Mouse (Mus musculus): ENCODE results near the gene Scaper. TPM values are rescaled to one million over a fixed set of nuclear protein-coding genes. Genes with fewer than 3 reads are reported as not detected.

The Scaper gene
- total RNA-seq, 1 experiment: 6.6 TPM

GRCm38 (mm10) chr9:55608701-55609531 is 329.0 kb downstream of the Scaper start:
- no peak for DNase-seq (ENCODE audit: low read depth, low spot score)
- no peaks in the 10 kb centered on the region for H3K36me3 ChIP-seq (ENCODE audit: control insufficient read depth, insufficient read depth, low read length, poor library complexity, severe bottlenecking)
- in situ Hi-C loops (cut with MboI; ENCODE audit: low sequenced_read_pairs in 2 of 2, unreplicated experiment in 2 of 2): no loop called here
- H3K9ac ChIP-seq (ENCODE audit: insufficient read depth, low read depth, low read length, poor library complexity, severe bottlenecking): no peak overlapping the region
- no peaks in the 10 kb centered on the region for H3K9me3 ChIP-seq (ENCODE audit: control insufficient read depth, insufficient read depth, low read depth, low read length)
- no peaks in the 10 kb centered on the region for H3K4me1 ChIP-seq (ENCODE audit: control insufficient read depth in 2 of 2, insufficient read depth in 2 of 2, low read length in 2 of 2, poor library complexity in 1 of 2)
- no peak overlapping the region for H3K4me3 ChIP-seq (ENCODE audit: insufficient read depth in 1 of 2, low read depth in 1 of 2, low read length in 2 of 2, poor library complexity in 1 of 2, severe bottlenecking in 1 of 2)
- TF ChIP-seq CHD2 (IDR thresholded peaks at IDR 0.05; ENCODE audit: low read depth, low read length) (no peak), HCFC1 (IDR thresholded peaks at IDR 0.05; ENCODE audit: borderline replicate concordance, insufficient read depth, low read length) (no peak), ZNF384 (IDR thresholded peaks at IDR 0.05; ENCODE audit: low read depth, low read length) (no peak), MAFK (IDR thresholded peaks at IDR 0.05; ENCODE audit: insufficient read depth, low read depth, low read length) (no peak), ZC3H11A (IDR thresholded peaks at IDR 0.05; ENCODE audit: borderline replicate concordance, low read depth, low read length) (no peak)
- H3K27ac ChIP-seq (ENCODE audit: insufficient read depth, low read depth, low read length, poor library complexity, severe bottlenecking): no peak overlapping the region

DNA sequence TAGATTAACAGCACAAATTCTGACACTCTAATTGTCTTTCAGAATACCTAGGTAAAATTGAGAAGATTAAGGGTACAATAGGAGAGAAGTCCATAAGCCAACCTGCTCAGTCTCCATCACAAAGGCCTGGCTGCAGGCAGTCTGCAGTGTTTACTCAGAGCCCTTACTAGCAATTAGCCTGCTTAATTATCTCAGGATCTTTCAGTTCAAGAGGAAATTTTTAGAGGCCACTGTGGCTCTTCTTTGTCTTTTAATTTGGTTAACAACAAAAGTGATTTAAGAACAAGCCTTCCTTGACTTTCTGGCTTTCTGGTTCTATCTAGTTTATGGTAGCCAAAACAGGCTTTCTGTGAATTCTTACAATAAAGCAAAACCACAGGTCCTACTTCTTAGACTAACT is 339.3 kb downstream of the Scaper start:
- H3K27ac ChIP-seq (ENCODE audit: insufficient read depth, low read depth, low read length, poor library complexity, severe bottlenecking): no peak overlapping the region
- DNase-seq (ENCODE audit: low read depth, low spot score): peak; percentile 51
- H3K9ac ChIP-seq (ENCODE audit: insufficient read depth, low read depth, low read length, poor library complexity, severe bottlenecking): no peak overlapping the region
- H3K4me3 ChIP-seq (ENCODE audit: insufficient read depth in 1 of 2, low read depth in 1 of 2, low read length in 2 of 2, poor library complexity in 1 of 2, severe bottlenecking in 1 of 2): no peak overlapping the region
- no peaks in the 10 kb centered on the region for H3K36me3 ChIP-seq (ENCODE audit: control insufficient read depth, insufficient read depth, low read length, poor library complexity, severe bottlenecking)
- in situ Hi-C loops (cut with MboI; ENCODE audit: low sequenced_read_pairs in 2 of 2, unreplicated experiment in 2 of 2): no loop called here
- TF ChIP-seq ZC3H11A (IDR thresholded peaks at IDR 0.05; ENCODE audit: borderline replicate concordance, low read depth, low read length): no peak
- TF ChIP-seq HCFC1 (IDR thresholded peaks at IDR 0.05; ENCODE audit: borderline replicate concordance, insufficient read depth, low read length): no peak
- TF ChIP-seq MAFK (IDR thresholded peaks at IDR 0.05; ENCODE audit: insufficient read depth, low read depth, low read length): no peak
- no peak for TF ChIP-seq ZNF384 (IDR thresholded peaks at IDR 0.05; ENCODE audit: low read depth, low read length)
- TF ChIP-seq CHD2 (IDR thresholded peaks at IDR 0.05; ENCODE audit: low read depth, low read length): peak; percentile 14; the same call in 1 of the 2 replicates
- peaks cover 0 to 6% of the 10 kb centered on the region in 2 experiments; a peak in 2 of 4 replicates for H3K4me1 ChIP-seq (ENCODE audit: control insufficient read depth in 2 of 2, insufficient read depth in 2 of 2, low read length in 2 of 2, poor library complexity in 1 of 2)
- H3K9me3 ChIP-seq (ENCODE audit: control insufficient read depth, insufficient read depth, low read depth, low read length): no peaks in the 10 kb centered on the region

- in situ Hi-C loops (cut with MboI; ENCODE audit: low sequenced_read_pairs in 2 of 2, unreplicated experiment in 2 of 2): no loop called here
- no peaks in the 10 kb centered on the region for H3K4me1 ChIP-seq (ENCODE audit: control insufficient read depth in 2 of 2, insufficient read depth in 2 of 2, low read length in 2 of 2, poor library complexity in 1 of 2)
These were observed 351.8 kb downstream of the Scaper start for GRCm38 (mm10) chr9:55586141-55586540.

DNA sequence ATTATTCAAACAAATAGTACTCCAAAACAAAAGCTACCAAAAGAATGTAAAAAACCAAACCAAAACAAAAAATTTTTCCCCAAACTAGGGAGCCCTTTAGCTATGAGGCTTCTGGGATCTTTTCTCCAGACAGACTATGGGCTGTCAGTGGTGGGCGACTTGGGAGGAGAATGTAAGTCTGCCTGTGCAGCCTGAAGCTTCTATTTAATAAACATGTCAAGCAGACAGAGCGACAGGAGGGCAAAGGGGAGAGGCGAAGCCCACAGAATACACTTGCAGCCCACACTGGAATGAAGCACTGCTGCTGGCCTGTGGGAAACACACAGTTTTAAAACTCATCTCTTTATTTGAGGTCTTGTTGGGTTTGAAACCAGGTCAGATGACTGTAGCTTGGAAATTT is 356.5 kb downstream of the Scaper start:
- no peaks in the 10 kb centered on the region for H3K36me3 ChIP-seq (ENCODE audit: control insufficient read depth, insufficient read depth, low read length, poor library complexity, severe bottlenecking)
- in situ Hi-C loops (cut with MboI; ENCODE audit: low sequenced_read_pairs in 2 of 2, unreplicated experiment in 2 of 2): no loop called here
- no peak overlapping the region for H3K4me3 ChIP-seq (ENCODE audit: insufficient read depth in 1 of 2, low read depth in 1 of 2, low read length in 2 of 2, poor library complexity in 1 of 2, severe bottlenecking in 1 of 2)

More at GRCm38 (mm10) chr9:55586141-55586540, 351.8 kb downstream of the Scaper start:
- no peak for DNase-seq (ENCODE audit: low read depth, low spot score)
- Histone ChIP-seq H3K4me3 (ENCODE audit: insufficient read depth in 1 of 2, low read depth in 1 of 2, low read length in 2 of 2, poor library complexity in 1 of 2, severe bottlenecking in 1 of 2) (no peak overlapping the region), H3K9me3 (ENCODE audit: control insufficient read depth, insufficient read depth, low read depth, low read length) (no peaks in the 10 kb centered on the region), H3K9ac (ENCODE audit: insufficient read depth, low read depth, low read length, poor library complexity, severe bottlenecking) (no peak overlapping the region), H3K27ac (ENCODE audit: insufficient read depth, low read depth, low read length, poor library complexity, severe bottlenecking) (no peak overlapping the region), H3K36me3 (ENCODE audit: control insufficient read depth, insufficient read depth, low read length, poor library complexity, severe bottlenecking) (no peaks in the 10 kb centered on the region)
- TF ChIP-seq MAFK (IDR thresholded peaks at IDR 0.05; ENCODE audit: insufficient read depth, low read depth, low read length) (no peak), ZNF384 (IDR thresholded peaks at IDR 0.05; ENCODE audit: low read depth, low read length) (no peak), ZC3H11A (IDR thresholded peaks at IDR 0.05; ENCODE audit: borderline replicate concordance, low read depth, low read length) (no peak), HCFC1 (IDR thresholded peaks at IDR 0.05; ENCODE audit: borderline replicate concordance, insufficient read depth, low read length) (no peak), CHD2 (IDR thresholded peaks at IDR 0.05; ENCODE audit: low read depth, low read length) (no peak)

More for the DNA sequence above, 356.5 kb downstream of the Scaper start:
- Histone ChIP-seq H3K9ac (ENCODE audit: insufficient read depth, low read depth, low read length, poor library complexity, severe bottlenecking) (no peak overlapping the region), H3K27ac (ENCODE audit: insufficient read depth, low read depth, low read length, poor library complexity, severe bottlenecking) (no peak overlapping the region), H3K9me3 (ENCODE audit: control insufficient read depth, insufficient read depth, low read depth, low read length) (no peaks in the 10 kb centered on the region), H3K4me1 (ENCODE audit: control insufficient read depth in 2 of 2, insufficient read depth in 2 of 2, low read length in 2 of 2, poor library complexity in 1 of 2) (no peaks in the 10 kb centered on the region)
- no peak for DNase-seq (ENCODE audit: low read depth, low spot score)
- TF ChIP-seq CHD2 (IDR thresholded peaks at IDR 0.05; ENCODE audit: low read depth, low read length): no peak
- TF ChIP-seq ZC3H11A (IDR thresholded peaks at IDR 0.05; ENCODE audit: borderline replicate concordance, low read depth, low read length): no peak
- no peak for TF ChIP-seq MAFK (IDR thresholded peaks at IDR 0.05; ENCODE audit: insufficient read depth, low read depth, low read length)
- no peak for TF ChIP-seq HCFC1 (IDR thresholded peaks at IDR 0.05; ENCODE audit: borderline replicate concordance, insufficient read depth, low read length)
- TF ChIP-seq ZNF384 (IDR thresholded peaks at IDR 0.05; ENCODE audit: low read depth, low read length): no peak
